Mouse (Mus musculus) monocyte, adult 2 months (primary cell): Measurements from ENCODE around the gene Nkg7.

ENCODE experiments used
- DNase-seq, 2 experiments: peaks; one replicate each; pipeline ENCODE4 v3.0.0; 2022; ENCODE audit warnings: low spot score in 2 of 2, low read depth in 1 of 2

Nkg7 gene

GRCm38 (mm10) chr7:43443917-43444293 lies 7.0 kb downstream of the Nkg7 start, which contains the start of the genes Etfb and Gm45233:
TSS of gene Etfb (plus strand) at chr7:43444083.
TSS of gene Gm45233 (plus strand) at chr7:43444128.
- DNase-seq = peak; percentile 82 to 84

GRCm38 (mm10) chr7:43447801-43448200 lies 10.9 kb downstream of the Nkg7 start:
- no peak for DNase-seq

DNA sequence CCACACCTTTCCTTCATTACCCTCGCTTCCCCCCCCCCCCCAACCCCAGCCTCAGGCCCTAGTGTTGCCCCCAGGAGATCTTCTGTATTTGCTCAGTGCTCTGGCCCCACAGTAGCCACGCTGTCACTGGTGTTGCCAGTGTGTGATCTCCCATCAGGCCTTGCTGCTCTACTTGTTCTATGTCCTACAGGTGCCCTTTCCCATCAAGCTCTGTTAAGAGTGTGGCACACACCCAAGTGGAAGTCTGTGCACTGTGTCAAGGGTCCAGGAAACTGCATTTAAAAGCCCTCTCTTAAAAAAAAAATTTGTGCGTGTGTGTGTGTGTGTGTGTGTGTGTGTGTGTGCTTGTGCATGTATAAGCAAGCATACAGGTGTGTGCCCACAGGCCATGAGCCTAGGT lies 11.4 kb downstream of the Nkg7 start:
- no peak for DNase-seq

GRCm38 (mm10) chr7:43449811-43450210 lies 12.9 kb downstream of the Nkg7 start:
- no peak for DNase-seq

DNA sequence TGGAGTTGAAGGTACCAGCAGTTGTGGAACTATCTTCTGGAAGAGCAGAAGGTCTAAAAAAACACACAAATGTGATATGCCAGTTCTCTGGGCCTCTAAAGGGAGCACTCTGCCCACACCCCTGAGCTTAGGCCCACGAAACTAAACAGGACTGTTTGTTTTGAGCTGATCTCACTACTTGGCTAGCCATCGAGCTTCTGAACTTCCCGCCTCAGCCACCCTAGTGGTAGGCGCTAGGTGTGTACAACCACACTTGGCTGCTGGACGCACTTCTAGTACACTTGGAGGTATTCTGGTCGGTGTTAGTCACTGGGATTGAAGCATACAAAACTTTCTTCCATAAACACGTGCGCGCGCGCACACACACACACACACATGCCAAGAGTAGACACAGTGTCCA lies 14.9 kb downstream of the Nkg7 start:
- DNase-seq = no peak

GRCm38 (mm10) chr7:43452609-43453008 lies 15.7 kb downstream of the Nkg7 start:
- no peak for DNase-seq

DNA sequence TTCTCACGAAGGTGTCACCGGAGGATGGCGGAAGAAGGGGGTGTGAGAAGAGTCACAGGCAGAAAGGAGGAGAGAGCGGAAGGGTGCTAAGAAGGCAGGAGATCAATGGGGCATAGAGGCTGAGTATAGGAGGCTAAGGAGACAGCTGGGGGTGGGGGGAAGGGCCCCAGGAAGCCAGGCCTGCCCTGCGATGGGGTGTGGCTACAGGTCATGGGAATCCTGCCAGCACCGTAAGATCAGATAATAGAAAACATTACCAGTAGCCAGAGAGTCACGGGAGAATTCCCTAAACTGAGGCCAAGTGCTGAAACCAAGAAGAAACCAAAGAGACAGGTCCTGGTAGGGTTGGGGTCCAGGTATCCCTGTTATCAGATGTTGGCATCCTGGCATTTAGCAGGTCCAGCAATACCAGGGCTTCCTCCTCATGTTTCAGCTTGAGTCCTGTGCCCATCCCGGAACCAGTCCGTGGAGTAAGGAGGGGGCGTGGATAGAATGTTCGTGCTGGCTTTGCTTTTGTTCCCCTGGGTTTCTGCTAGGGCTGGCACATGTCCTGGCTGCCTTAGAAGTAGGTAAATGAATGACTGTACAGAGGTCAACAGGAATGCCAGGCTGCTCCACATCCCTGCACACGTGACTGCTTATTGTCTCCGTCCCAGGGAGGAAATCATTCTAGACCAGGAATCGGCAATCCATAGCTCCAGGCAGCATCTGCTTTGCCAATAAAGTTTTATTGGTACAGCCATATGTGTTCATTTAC lies 16.9 kb downstream of the Nkg7 start:
- no peak for DNase-seq

DNA sequence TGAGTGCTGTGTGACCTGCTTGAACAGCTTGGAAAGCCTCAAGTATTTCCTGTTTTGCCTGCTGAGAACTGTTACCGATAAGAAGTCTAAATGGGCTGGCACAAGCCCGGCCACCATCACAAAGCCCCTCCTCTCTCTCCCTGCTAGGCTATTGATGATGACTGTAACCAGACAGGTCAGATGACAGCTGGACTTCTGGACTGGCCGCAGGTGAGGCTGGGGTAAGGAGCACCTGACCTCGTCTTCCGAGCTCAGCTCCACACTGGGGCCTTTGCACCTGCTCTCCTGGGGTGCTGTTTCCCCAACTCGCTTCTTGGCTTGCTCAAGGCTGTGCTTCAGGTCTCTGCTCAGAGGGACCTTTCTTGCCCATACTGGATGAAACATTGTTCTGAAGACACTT lies 17.5 kb downstream of the Nkg7 start:
- no peak for DNase-seq

GRCm38 (mm10) chr7:43462851-43463250 lies 26.0 kb downstream of the Nkg7 start, which contains the start of gene Vsig10l:
TSS of gene Vsig10l (plus strand) at chr7:43463151.
- no peak for DNase-seq

DNA sequence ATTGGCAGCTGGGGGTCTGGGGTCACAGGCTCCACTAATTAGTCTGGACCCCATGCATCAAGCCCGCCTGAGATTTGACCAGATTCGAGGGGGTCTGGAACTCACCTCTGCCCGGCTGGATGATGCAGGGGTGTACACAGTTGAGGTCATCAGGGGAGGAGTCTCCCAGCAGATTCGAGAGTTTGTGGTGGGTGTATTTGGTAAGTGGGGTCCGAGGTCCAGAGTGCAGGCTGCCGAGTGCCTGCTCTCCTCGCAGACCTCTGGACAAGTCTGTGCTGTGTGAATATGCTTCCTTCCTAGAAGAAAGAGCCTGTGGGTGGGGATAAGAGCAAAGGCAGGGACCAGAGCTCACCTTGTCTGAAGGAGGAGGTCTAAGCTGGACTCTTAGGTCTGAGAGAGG lies 27.1 kb downstream of the Nkg7 start:
- DNase-seq = no peak

- no peak for DNase-seq
Observed at GRCm38 (mm10) chr7:43464864-43465343, 28.0 kb downstream of the Nkg7 start.

DNA sequence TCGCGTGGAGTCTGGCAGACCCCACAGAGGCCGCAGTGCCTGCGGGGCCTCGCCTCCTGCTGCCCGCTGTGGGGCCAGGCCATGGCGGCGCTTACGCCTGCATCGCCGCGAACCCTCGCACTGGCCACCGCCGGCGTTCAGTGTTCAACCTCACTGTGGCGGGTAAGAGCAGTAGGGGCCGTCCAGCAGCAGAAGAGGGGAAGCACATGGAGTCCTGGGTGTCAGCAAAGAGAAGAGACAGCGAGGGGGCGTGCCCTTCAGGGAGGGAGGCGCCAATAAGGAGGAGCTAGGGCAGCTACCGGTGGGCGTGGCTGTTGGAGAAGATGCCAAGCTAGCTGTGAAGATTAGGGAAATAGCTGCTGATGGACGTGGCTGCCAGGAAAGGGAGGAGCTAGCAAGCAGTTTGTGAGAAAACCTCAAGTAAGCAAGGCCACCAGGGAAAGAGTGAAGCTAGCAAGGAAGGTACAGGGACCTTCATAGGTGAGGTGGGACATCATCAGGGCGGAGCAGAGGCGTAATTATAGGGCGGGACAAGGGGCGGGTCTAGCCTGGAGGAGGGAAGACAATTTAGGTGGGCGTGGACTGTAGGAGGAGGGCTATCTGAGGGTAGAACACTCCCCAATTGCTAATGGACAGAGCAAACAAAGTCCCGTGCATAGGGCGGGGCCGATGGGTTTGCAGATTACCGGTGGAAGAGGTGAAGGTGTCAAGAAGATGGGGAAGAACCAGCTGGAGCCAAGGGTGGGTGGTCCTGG lies 28.6 kb downstream of the Nkg7 start:
- peak; percentile 94 to 95 for DNase-seq

GRCm38 (mm10) chr7:43466099-43466694 lies 29.3 kb downstream of the Nkg7 start:
- DNase-seq = peak; percentile 51 to 74

DNA sequence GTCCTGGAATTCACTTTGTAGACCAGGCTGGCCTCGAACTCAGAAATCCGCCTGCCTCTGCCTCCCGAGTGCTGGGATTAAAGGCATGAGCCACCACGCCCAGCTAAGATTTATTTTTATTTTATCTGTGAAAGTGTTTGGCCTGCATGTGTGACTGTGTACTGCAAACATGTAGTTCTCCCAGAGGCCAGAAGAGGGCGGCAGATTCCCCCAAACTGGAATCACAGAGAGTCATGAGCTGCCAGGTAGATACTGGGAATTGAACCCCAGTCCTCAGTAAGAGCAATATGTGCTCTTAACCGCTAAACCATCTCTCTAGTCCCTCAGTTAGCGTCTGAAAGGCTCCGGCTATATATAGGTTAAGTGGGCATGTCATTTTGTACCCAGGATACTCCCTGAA lies 33.5 kb downstream of the Nkg7 start:
- peak in 1 of 2 experiments; percentile 35 for DNase-seq

DNA sequence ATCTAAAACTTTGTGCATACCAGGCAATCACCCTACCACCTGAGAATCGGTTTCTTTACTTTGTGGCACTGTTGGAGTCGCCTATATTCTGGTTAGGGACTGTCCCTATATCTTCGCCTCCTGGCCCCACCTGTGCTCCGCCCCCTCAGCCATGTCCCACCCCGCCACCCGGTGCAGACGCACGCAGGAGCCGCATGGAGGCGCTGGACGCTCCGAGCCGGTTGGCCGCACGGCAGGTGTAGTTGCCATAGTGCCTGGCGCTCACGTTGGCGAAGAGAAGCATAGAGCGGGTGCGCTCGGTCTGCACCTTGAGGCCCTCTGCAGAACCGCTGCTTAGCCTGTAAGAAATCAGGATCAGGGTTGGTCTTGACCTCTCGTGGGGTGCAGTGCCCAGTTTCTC lies 38.8 kb downstream of the Nkg7 start:
- DNase-seq = no peak

- DNase-seq = no peak
Observed at GRCm38 (mm10) chr7:43476376-43476775, 39.5 kb downstream of the Nkg7 start.

DNA sequence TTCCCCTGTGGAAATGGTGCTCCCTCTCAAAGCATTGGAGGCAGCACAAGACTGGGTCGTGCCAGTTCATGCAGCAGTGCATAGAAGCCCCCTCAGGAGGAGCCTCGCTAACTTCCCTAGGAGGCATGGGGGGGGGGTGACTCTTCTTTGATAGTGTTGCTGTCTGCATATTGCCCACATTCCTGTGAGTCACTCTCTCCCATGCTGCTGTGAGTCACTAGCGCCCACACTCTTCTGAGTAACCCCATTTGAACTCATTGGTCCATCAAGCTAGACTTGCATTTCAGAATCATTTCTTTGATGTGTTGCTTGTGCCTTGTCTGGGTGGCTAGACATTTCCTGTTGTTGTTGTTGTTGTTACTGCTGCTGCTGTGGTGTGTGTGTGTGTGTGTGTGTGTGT lies 44.3 kb downstream of the Nkg7 start:
- DNase-seq = no peak

DNA sequence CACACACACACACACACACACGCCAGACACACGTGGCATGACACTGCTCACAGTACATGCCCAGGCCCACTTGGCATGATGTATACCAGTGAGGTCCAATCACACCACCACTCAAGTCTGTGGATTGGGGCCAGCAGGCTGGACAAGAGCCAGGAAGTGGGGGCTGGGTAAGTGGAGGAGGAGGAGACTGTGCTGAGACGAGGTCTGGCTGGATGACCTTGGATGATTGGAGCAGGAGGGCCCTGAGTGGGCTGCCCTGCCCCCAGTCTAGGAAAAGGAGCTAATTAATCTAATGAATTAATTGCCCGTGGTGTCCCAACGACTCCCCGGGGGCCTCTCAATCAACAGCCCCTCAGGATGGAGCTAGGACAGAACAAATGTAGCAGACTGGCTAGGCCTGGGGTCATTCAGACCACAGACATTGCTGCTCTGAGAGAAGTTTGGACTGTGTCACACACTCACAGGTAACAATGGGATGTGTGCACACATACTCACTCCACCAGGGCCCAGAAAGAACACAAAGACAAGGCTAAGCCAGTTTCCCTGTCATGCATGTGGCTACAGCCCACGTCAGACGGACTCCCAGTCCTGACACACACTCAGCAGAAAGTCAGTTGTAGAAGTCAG lies 45.3 kb downstream of the Nkg7 start:
- DNase-seq = no peak

- DNase-seq = no peak
Observed at GRCm38 (mm10) chr7:43483236-43483635, 46.4 kb downstream of the Nkg7 start.
